Mouse (Mus musculus): Measurements from ENCODE around the gene Rab3gap2. TPM values are rescaled to one million over a fixed set of nuclear protein-coding genes. Genes with fewer than 3 reads are reported as not detected.

The Rab3gap2 gene
- polyA plus RNA-seq, 2 experiments, result 26.3 to 36.9 TPM

GRCm38 (mm10) chr1:185243013-185243412 lies 39.1 kb downstream of the Rab3gap2 start:
- DNase-seq (ENCODE audit: low spot score), result no peak
- WGBS, result 89% methylated on average over 8 of the region's 8 CpGs
- Histone ChIP-seq H3K9ac (ENCODE audit: low read depth, low read length, severe bottlenecking) (no peak overlapping the region), H3K4me3 (replicated peaks; ENCODE audit: low read length) (no peak overlapping the region), H3K4me2 (replicated peaks; ENCODE audit: low read depth, low read length, severe bottlenecking) (no peak overlapping the region), H3K4me1 (ENCODE audit: control insufficient read depth, insufficient read depth, low read length) (peaks cover 3% of the 10 kb centered on the region; the same call in 1 of the 2 replicates), H3K36me3 (ENCODE audit: control insufficient read depth, insufficient read depth, low read length) (peaks cover 66% of the 10 kb centered on the region), H3K27ac (replicated peaks; ENCODE audit: low read depth, low read length) (no peak overlapping the region), H3K27me3 (ENCODE audit: control insufficient read depth, insufficient read depth, low read length) (no peaks in the 10 kb centered on the region), H3K9me3 (ENCODE audit: control insufficient read depth, low read length) (no peaks in the 10 kb centered on the region)
- TF ChIP-seq POLR2A (IDR thresholded peaks at IDR 0.05; ENCODE audit: borderline replicate concordance, extremely low read depth, insufficient read depth, insufficient read length), result no peak
- ATAC-seq (ENCODE audit: low FRiP score, low read depth), result no peak

- WGBS, result 73% methylated on average over 7 of the region's 7 CpGs
- TF ChIP-seq POLR2A (IDR thresholded peaks at IDR 0.05; ENCODE audit: borderline replicate concordance, extremely low read depth, insufficient read depth, insufficient read length), result no peak
- peaks cover 66% of the 10 kb centered on the region for H3K36me3 ChIP-seq (ENCODE audit: control insufficient read depth, insufficient read depth, low read length)
These were observed 41.5 kb downstream of the Rab3gap2 start for GRCm38 (mm10) chr1:185245456-185245855.

DNA sequence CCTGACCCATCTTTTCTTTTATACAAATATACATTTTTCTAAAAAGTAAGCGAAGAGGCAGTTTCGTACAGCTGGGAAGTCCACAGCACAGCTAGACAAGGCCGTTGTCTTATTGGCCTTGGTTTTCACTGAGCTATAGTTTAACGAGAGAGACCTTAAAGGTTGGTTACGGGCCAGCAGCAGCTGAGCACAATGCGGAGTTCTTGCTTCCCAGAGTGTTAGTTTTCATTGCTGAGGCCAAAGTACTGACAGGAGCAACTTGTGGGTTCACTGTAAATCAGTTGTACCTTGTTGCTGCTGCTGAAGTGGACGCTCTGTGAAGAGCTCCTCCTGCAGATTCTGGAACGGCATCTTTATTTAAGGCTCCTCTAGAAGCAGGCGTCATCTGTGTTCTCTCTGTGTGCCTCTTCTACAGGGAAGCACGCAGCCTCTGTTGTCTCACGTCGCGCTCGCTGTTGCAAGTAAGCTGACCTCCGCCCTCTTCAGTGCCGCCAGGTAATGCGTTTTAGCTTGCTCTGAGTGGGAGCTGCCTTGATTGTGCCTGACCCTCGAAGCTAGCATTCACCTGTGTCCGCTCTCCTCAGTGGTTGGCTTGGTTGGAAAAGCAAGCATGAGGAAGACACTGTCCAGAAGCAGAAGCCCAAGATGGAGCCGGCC lies 43.6 kb downstream of the Rab3gap2 start:
- Histone ChIP-seq H3K36me3 (ENCODE audit: control insufficient read depth, insufficient read depth, low read length) (peaks cover 67% of the 10 kb centered on the region), H3K9me3 (ENCODE audit: control insufficient read depth, low read length) (no peaks in the 10 kb centered on the region), H3K9ac (ENCODE audit: low read depth, low read length, severe bottlenecking) (no peak overlapping the region), H3K4me2 (replicated peaks; ENCODE audit: low read depth, low read length, severe bottlenecking) (0 out of 2 replicates have a peak overlapping the region, but pooled peaks have one; percentile 10), H3K4me3 (replicated peaks; ENCODE audit: low read length) (no peak overlapping the region), H3K4me1 (ENCODE audit: control insufficient read depth, insufficient read depth, low read length) (peaks cover 3% of the 10 kb centered on the region; the same call in 1 of the 2 replicates), H3K27ac (replicated peaks; ENCODE audit: low read depth, low read length) (peak overlapping the region; percentile 65), H3K27me3 (ENCODE audit: control insufficient read depth, insufficient read depth, low read length) (no peaks in the 10 kb centered on the region)
- DNase-seq (ENCODE audit: low spot score) (peak; percentile 10), ATAC-seq (ENCODE audit: low FRiP score, low read depth) (no peak)
- 72% methylated on average over 20 of the region's 20 CpGs for WGBS
- no peak for TF ChIP-seq POLR2A (IDR thresholded peaks at IDR 0.05; ENCODE audit: borderline replicate concordance, extremely low read depth, insufficient read depth, insufficient read length)

More at GRCm38 (mm10) chr1:185245456-185245855, 41.5 kb downstream of the Rab3gap2 start:
- no peak for DNase-seq (ENCODE audit: low spot score)
- H3K27me3 ChIP-seq (ENCODE audit: control insufficient read depth, insufficient read depth, low read length), result no peaks in the 10 kb centered on the region
- no peak for ATAC-seq (ENCODE audit: low FRiP score, low read depth)
- no peak overlapping the region for H3K4me2 ChIP-seq (replicated peaks; ENCODE audit: low read depth, low read length, severe bottlenecking)
- H3K4me1 ChIP-seq (ENCODE audit: control insufficient read depth, insufficient read depth, low read length), result peaks cover 3% of the 10 kb centered on the region; the same call in 1 of the 2 replicates
- H3K27ac ChIP-seq (replicated peaks; ENCODE audit: low read depth, low read length), result no peak overlapping the region
- no peak overlapping the region for H3K9ac ChIP-seq (ENCODE audit: low read depth, low read length, severe bottlenecking)
- no peaks in the 10 kb centered on the region for H3K9me3 ChIP-seq (ENCODE audit: control insufficient read depth, low read length)
- no peak overlapping the region for H3K4me3 ChIP-seq (replicated peaks; ENCODE audit: low read length)

- Histone ChIP-seq H3K27me3 (ENCODE audit: control insufficient read depth, insufficient read depth, low read length) (no peaks in the 10 kb centered on the region), H3K4me3 (replicated peaks; ENCODE audit: low read length) (no peak overlapping the region), H3K4me1 (ENCODE audit: control insufficient read depth, insufficient read depth, low read length) (peaks cover 3% of the 10 kb centered on the region; the same call in 1 of the 2 replicates), H3K36me3 (ENCODE audit: control insufficient read depth, insufficient read depth, low read length) (peaks cover 65% of the 10 kb centered on the region), H3K4me2 (replicated peaks; ENCODE audit: low read depth, low read length, severe bottlenecking) (no peak overlapping the region), H3K27ac (replicated peaks; ENCODE audit: low read depth, low read length) (no peak overlapping the region), H3K9ac (ENCODE audit: low read depth, low read length, severe bottlenecking) (no peak overlapping the region), H3K9me3 (ENCODE audit: control insufficient read depth, low read length) (no peaks in the 10 kb centered on the region)
- DNase-seq (ENCODE audit: low spot score) (no peak), ATAC-seq (ENCODE audit: low FRiP score, low read depth) (no peak)
- WGBS, result 86% methylated on average over 8 of the region's 8 CpGs
- no peak for TF ChIP-seq POLR2A (IDR thresholded peaks at IDR 0.05; ENCODE audit: borderline replicate concordance, extremely low read depth, insufficient read depth, insufficient read length)
These were observed 44.8 kb downstream of the Rab3gap2 start for GRCm38 (mm10) chr1:185248728-185249127.

DNA sequence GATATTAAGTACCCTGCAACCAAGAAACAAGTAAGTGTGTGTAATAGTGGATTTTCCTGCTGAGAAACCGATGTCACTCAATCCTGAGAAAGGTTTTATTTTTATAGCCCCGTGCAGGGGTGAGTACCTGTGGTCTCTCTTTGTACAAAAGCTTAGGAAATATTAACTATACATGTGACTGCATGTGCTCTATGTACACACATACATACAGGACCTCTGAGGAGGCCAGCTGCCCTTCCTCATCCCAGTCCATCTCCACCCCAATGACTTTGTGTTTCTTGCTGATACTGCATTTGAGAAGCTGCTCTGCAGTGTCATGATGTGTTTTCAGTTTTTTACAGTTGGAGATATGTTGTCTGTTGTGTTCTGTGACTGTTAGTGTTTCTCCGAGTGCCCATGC lies 48.4 kb downstream of the Rab3gap2 start:
- WGBS, result 89% methylated on average over 3 of the region's 3 CpGs
- TF ChIP-seq POLR2A (IDR thresholded peaks at IDR 0.05; ENCODE audit: borderline replicate concordance, extremely low read depth, insufficient read depth, insufficient read length), result no peak
- DNase-seq (ENCODE audit: low spot score) (no peak), ATAC-seq (ENCODE audit: low FRiP score, low read depth) (no peak)
- H3K27ac ChIP-seq (replicated peaks; ENCODE audit: low read depth, low read length), result no peak overlapping the region
- peaks cover 3% of the 10 kb centered on the region; the same call in 1 of the 2 replicates for H3K4me1 ChIP-seq (ENCODE audit: control insufficient read depth, insufficient read depth, low read length)
- H3K4me3 ChIP-seq (replicated peaks; ENCODE audit: low read length), result no peak overlapping the region
- no peak overlapping the region for H3K4me2 ChIP-seq (replicated peaks; ENCODE audit: low read depth, low read length, severe bottlenecking)
- no peaks in the 10 kb centered on the region for H3K9me3 ChIP-seq (ENCODE audit: control insufficient read depth, low read length)
- peaks cover 78% of the 10 kb centered on the region for H3K36me3 ChIP-seq (ENCODE audit: control insufficient read depth, insufficient read depth, low read length)
- no peaks in the 10 kb centered on the region for H3K27me3 ChIP-seq (ENCODE audit: control insufficient read depth, insufficient read depth, low read length)
- H3K9ac ChIP-seq (ENCODE audit: low read depth, low read length, severe bottlenecking), result no peak overlapping the region
